Mouse (Mus musculus) MEL (cell line): ENCODE data around the gene Fam83g. TPM values are rescaled to one million over a fixed set of nuclear protein-coding genes. Genes with fewer than 3 reads are reported as not detected.

ENCODE experiments used
- DNase-seq: peaks from one replicate; pipeline ENCODE4 v3.0.0; 2011; ENCODE audit warnings: low read depth, low spot score
- H3K27ac ChIP-seq: 2 replicates; pipeline ENCODE4 v1.5.1; 2012; ENCODE audit warnings: low read depth, mild to moderate bottlenecking, control low read depth, low read length, moderate library complexity; ENCODE audit not compliant: control insufficient read depth
- H3K27me3 ChIP-seq, 2 experiments: fragments of 150-350 bp in 1 of 2; sonication (generic) in 1 of 2; 2 replicates each; pipeline ENCODE4 v1.6.1; 2012; ENCODE audit warnings: low read length in 2 of 2, mild to moderate bottlenecking in 2 of 2, improper control_type of control experiment in 1 of 2, moderate library complexity in 1 of 2; ENCODE audit not compliant: insufficient read depth in 2 of 2, control insufficient read depth in 1 of 2
- H3K36me3 ChIP-seq, 2 experiments: 2 replicates each; pipeline ENCODE4 v1.6.1; 2012 to 2014; ENCODE audit warnings: low read length in 2 of 2, improper control_type of control experiment in 1 of 2, inconsistent platforms in 1 of 2, mild to moderate bottlenecking in 1 of 2; ENCODE audit not compliant: insufficient read depth in 2 of 2, control insufficient read depth in 1 of 2
- H3K4me1 ChIP-seq, 2 experiments: fragments of 150-350 bp in 1 of 2; sonication (generic) in 1 of 2; 2 replicates each; pipeline ENCODE4 v1.6.1; 2012; ENCODE audit warnings: low read length in 2 of 2, improper control_type of control experiment in 1 of 2, mild to moderate bottlenecking in 1 of 2; ENCODE audit not compliant: insufficient read depth in 2 of 2, control insufficient read depth in 1 of 2
- H3K4me3 ChIP-seq, 2 experiments: fragments of 150-350 bp in 1 of 2; sonication (generic) in 1 of 2; 2 replicates each; pipeline ENCODE4 v1.5.1; 2012; ENCODE audit warnings: low read depth in 2 of 2, low read length in 2 of 2, mild to moderate bottlenecking in 2 of 2, moderate library complexity in 2 of 2, control low read depth in 1 of 2, improper control_type of control experiment in 1 of 2; ENCODE audit not compliant: control insufficient read depth in 1 of 2, insufficient read depth in 1 of 2
- H3K79me2 ChIP-seq: 2 replicates; pipeline ENCODE4 v1.6.1; 2012; ENCODE audit warnings: mild to moderate bottlenecking, low read length, moderate library complexity; ENCODE audit not compliant: control insufficient read depth, poor library complexity, insufficient read depth
- H3K9ac ChIP-seq: 2 replicates; pipeline ENCODE4 v1.6.1; 2012; ENCODE audit warnings: low read depth, mild to moderate bottlenecking, control low read depth, low read length, moderate library complexity; ENCODE audit not compliant: control insufficient read depth, poor library complexity, severe bottlenecking
- H3K9me3 ChIP-seq: fragments of 150-350 bp; sonication (generic); replicated peaks from 2 replicates; pipeline ENCODE4 v1.6.1; 2012; ENCODE audit warnings: mild to moderate bottlenecking, low read length, improper control_type of control experiment, moderate library complexity; ENCODE audit not compliant: insufficient read depth
- BHLHE40 ChIP-seq: IDR thresholded peaks from 2 replicates; pipeline ENCODE4 v1.6.1; 2012; ENCODE audit warnings: low read depth, mild to moderate bottlenecking, inconsistent platforms, low read length, improper control_type of control experiment, borderline replicate concordance
- CHD2 ChIP-seq: IDR thresholded peaks from 2 replicates; pipeline ENCODE4 v1.6.1; 2011; ENCODE audit warnings: low read length, improper control_type of control experiment
- CTCF ChIP-seq, 3 experiments: IDR thresholded peaks in 2 of 3; conservative IDR thresholded peaks in 1 of 3; 2 replicates each; pipeline ENCODE4 v1.5.1; 2011 to 2012; ENCODE audit warnings: low read length in 3 of 3, low read depth in 2 of 3, mild to moderate bottlenecking in 2 of 3, improper control_type of control experiment in 1 of 3, inconsistent platforms in 1 of 3, mixed read lengths in 1 of 3, moderate library complexity in 1 of 3; ENCODE audit not compliant: control insufficient read depth in 1 of 3, insufficient read depth in 1 of 3, poor library complexity in 1 of 3, severe bottlenecking in 1 of 3
- ELF1 ChIP-seq: IDR thresholded peaks from 2 replicates; pipeline ENCODE4 v1.6.1; 2014; ENCODE audit warnings: low read depth, mild to moderate bottlenecking, inconsistent platforms, low read length, improper control_type of control experiment, moderate library complexity
- ETS1 ChIP-seq: IDR thresholded peaks from 2 replicates; pipeline ENCODE4 v1.6.1; 2012; ENCODE audit warnings: low read depth, mild to moderate bottlenecking, inconsistent platforms, low read length, improper control_type of control experiment, moderate library complexity
- GABPA ChIP-seq: IDR thresholded peaks from 2 replicates; pipeline ENCODE4 v1.6.1; 2012; ENCODE audit warnings: low read depth, mild to moderate bottlenecking, inconsistent platforms, low read length, improper control_type of control experiment, moderate library complexity
- HCFC1 ChIP-seq: IDR thresholded peaks from 2 replicates; pipeline ENCODE4 v1.6.1; 2012; ENCODE audit warnings: low read depth, mild to moderate bottlenecking, inconsistent platforms, low read length, improper control_type of control experiment, moderate library complexity
- MAFK ChIP-seq: IDR thresholded peaks from 2 replicates; pipeline ENCODE4 v1.6.1; 2011; ENCODE audit warnings: low read depth, mild to moderate bottlenecking, low read length, improper control_type of control experiment, borderline replicate concordance
- MEF2A ChIP-seq: IDR thresholded peaks from 2 replicates; pipeline ENCODE4 v1.6.1; 2014; ENCODE audit warnings: low read depth, mild to moderate bottlenecking, inconsistent platforms, low read length, improper control_type of control experiment; ENCODE audit not compliant: poor library complexity, insufficient replicate concordance, severe bottlenecking; ENCODE audit errors: extremely low read depth
- MXI1 ChIP-seq: IDR thresholded peaks from 2 replicates; pipeline ENCODE4 v1.6.1; 2011; ENCODE audit warnings: mild to moderate bottlenecking, low read depth, low read length, improper control_type of control experiment
- RAD21 ChIP-seq: IDR thresholded peaks from 2 replicates; pipeline ENCODE4 v1.6.1; 2011; ENCODE audit warnings: mild to moderate bottlenecking, low read depth, low read length, improper control_type of control experiment
- RCOR1 ChIP-seq: IDR thresholded peaks from 2 replicates; pipeline ENCODE4 v1.6.1; 2012; ENCODE audit warnings: low read depth, mild to moderate bottlenecking, inconsistent platforms, low read length, improper control_type of control experiment
- SMC3 ChIP-seq: IDR thresholded peaks from 2 replicates; pipeline ENCODE4 v1.6.1; 2011; ENCODE audit warnings: low read depth, low read length, improper control_type of control experiment
- TAL1 ChIP-seq: IDR thresholded peaks from 2 replicates; pipeline ENCODE4 v1.6.1; 2012; ENCODE audit warnings: mild to moderate bottlenecking, inconsistent platforms, low read length, moderate library complexity, mixed read lengths
- TBP ChIP-seq: IDR thresholded peaks from 2 replicates; pipeline ENCODE4 v1.8.0; 2011; ENCODE audit warnings: low read depth, low read length, improper control_type of control experiment
- TCF12 ChIP-seq: IDR thresholded peaks from 2 replicates; pipeline ENCODE4 v1.6.1; 2014; ENCODE audit warnings: low read depth, mild to moderate bottlenecking, inconsistent platforms, low read length, improper control_type of control experiment, moderate library complexity
- UBTF ChIP-seq: IDR thresholded peaks from 2 replicates; pipeline ENCODE4 v1.6.1; 2012; ENCODE audit warnings: low read depth, mild to moderate bottlenecking, inconsistent platforms, low read length, improper control_type of control experiment, moderate library complexity, borderline replicate concordance; ENCODE audit not compliant: insufficient read depth
- USF1 ChIP-seq: IDR thresholded peaks from 2 replicates; pipeline ENCODE4 v1.6.1; 2014; ENCODE audit warnings: low read depth, mild to moderate bottlenecking, inconsistent platforms, low read length, improper control_type of control experiment, moderate library complexity
- USF2 ChIP-seq, 2 experiments: IDR thresholded peaks; 2 replicates each; pipeline ENCODE4 v1.6.1; 2011 to 2012; ENCODE audit warnings: improper control_type of control experiment in 2 of 2, low read length in 2 of 2, borderline replicate concordance in 1 of 2, inconsistent platforms in 1 of 2, low read depth in 1 of 2, mild to moderate bottlenecking in 1 of 2; ENCODE audit not compliant: insufficient read depth in 1 of 2
- ZKSCAN1 ChIP-seq: IDR thresholded peaks from 2 replicates; pipeline ENCODE4 v1.6.1; 2012; ENCODE audit warnings: low read depth, mild to moderate bottlenecking, inconsistent platforms, low read length, improper control_type of control experiment, moderate library complexity
- ZMIZ1 ChIP-seq: IDR thresholded peaks from 2 replicates; pipeline ENCODE4 v1.6.1; 2012; ENCODE audit warnings: low read depth, mild to moderate bottlenecking, inconsistent platforms, low read length, improper control_type of control experiment, moderate library complexity
- polyA plus RNA-seq, 2 experiments: library from polyadenylated mRNA; stranded (reverse) in 1 of 2; unstranded in 1 of 2; fragments of >175 nt in 1 of 2; fragments of >200 nt in 1 of 2; gene quantifications; 2 replicates each; pipeline versions ENCODE4 v1.2.1 to v1.2.4; 2012; ENCODE audit warnings: low replicate concordance in 2 of 2, low read depth in 1 of 2; ENCODE audit not compliant: insufficient read length in 2 of 2, insufficient read depth in 1 of 2, missing spikeins in 1 of 2
- total RNA-seq: library from RNA; depleted of rRNA; stranded (reverse); fragments of 300-350 nt; gene quantifications from 2 replicates; pipeline ENCODE4 v1.2.3, GENCODE M21; 2012

The Fam83g gene
- total and polyA plus RNA-seq, 3 experiments, result 5.4 to 9.7 TPM; not detected in 1

DNA sequence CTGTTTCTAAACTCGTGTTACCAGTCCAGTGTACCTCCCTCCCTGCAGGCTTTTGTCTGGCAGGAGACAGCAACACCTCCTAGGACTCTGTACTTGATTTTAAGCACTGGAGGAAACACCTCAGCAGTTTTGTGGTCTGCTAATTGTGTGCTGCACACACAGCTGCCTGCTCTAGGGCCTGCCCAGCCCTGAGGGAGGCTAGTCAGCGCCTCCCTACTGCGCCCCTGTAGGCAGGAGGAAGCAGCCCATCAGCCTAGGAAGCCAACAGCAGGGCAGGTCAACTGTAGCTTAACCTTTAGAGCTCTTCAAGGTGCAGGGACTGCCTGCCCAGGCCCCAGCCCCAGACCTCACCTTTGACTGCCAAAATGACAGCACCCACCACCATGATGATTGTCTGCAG, 25.0 kb downstream of the Fam83g start:
- Histone ChIP-seq H3K4me1 (no peaks in the 10 kb centered on the region), H3K79me2 (no peaks in the 10 kb centered on the region), H3K9me3 (no peaks in the 10 kb centered on the region), H3K9ac (no peak overlapping the region), H3K36me3 (no peaks in the 10 kb centered on the region), H3K4me3 (no peak overlapping the region)
- peak; percentile 17 for DNase-seq
- TF ChIP-seq TAL1 (no peak), RAD21 (no peak), USF2 (IDR thresholded peaks at IDR 0.05; ENCODE audit: borderline replicate concordance in 1 of 2, insufficient read depth in 1 of 2, low read depth in 1 of 2, low read length in 2 of 2) (no peak), ELF1 (no peak), CTCF (IDR thresholded peaks at IDR 0.05 in 2 of 3, conservative IDR thresholded peaks at IDR 0.05 in 1 of 3; ENCODE audit: control insufficient read depth in 1 of 3, insufficient read depth in 1 of 3, low read depth in 2 of 3, low read length in 3 of 3, poor library complexity in 1 of 3, severe bottlenecking in 1 of 3) (0 out of 6 replicates have a peak, but pooled peaks of 1 of the 3 experiments have one; percentile 3)
- TF ChIP-seq, all 39 proteins: peak for 1
- Histone ChIP-seq H3K27ac (no peak overlapping the region), H3K27me3 (no peaks in the 10 kb centered on the region)

DNA sequence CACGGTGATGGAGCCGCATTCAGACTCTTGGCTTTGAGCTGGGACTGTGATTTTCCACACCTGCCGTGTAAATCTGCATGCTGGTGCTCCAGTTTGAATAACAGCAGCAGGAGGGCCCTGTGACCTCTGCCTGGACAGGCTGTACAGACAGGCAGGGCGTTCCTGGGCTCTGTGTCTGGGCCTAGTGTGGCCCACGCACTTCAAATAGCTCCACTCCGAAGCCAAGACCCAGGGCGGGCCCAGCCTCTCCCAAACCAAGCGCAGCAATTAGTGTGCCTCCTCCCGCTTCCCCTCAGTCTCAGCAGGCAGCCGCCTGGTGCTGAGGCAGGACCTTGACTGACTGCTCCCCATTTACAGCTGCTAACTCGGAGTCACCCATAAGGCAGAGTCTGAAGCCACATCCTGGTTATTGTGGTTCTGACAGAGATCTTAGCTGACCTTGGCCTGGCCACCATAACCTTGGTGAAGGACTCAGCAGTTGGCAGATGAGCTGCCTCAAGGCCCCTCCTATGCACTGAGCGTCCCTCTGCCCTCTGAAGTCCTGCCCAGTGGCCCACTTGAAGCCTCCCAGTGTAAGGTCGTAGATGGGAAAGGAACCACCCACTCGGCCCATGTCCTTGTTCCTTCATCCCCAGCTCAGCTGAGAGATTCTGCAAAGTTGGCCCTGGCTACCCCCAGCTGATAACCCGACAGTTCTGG, 29.4 kb downstream of the Fam83g start:
- H3K27me3 ChIP-seq, result no peaks in the 10 kb centered on the region
- peaks cover 0 to 8% of the 10 kb centered on the region in 2 experiments; a peak in 1 of 4 replicates for H3K4me1 ChIP-seq
- no peak overlapping the region for H3K9ac ChIP-seq
- no peaks in the 10 kb centered on the region for H3K9me3 ChIP-seq
- 0 out of 4 replicates have a peak, but pooled peaks cover 0 to 2% of the 10 kb centered on the region in 2 experiments for H3K36me3 ChIP-seq
- H3K4me3 ChIP-seq, result no peak overlapping the region
- no peak for DNase-seq
- H3K27ac ChIP-seq, result no peak overlapping the region
- no peaks in the 10 kb centered on the region for H3K79me2 ChIP-seq
- TF ChIP-seq SMC3, result no peak
- no peak for TF ChIP-seq CHD2
- no peak for TF ChIP-seq UBTF
- no peak for TF ChIP-seq ZMIZ1
- no peak for TF ChIP-seq GABPA
- no peak for TF ChIP-seq BHLHE40
- TF ChIP-seq HCFC1, result no peak
- no peak for TF ChIP-seq MEF2A
- no peak for TF ChIP-seq TBP
- TF ChIP-seq TAL1, result no peak
- TF ChIP-seq ETS1, result no peak
- TF ChIP-seq ZKSCAN1, result no peak
- no peak for TF ChIP-seq USF1
- no peak for TF ChIP-seq TCF12
- no peak for TF ChIP-seq MAFK
- TF ChIP-seq MXI1, result no peak
- TF ChIP-seq RCOR1, result no peak
